Mouse (Mus musculus) myocyte (in vitro differentiated cells): ENCODE measurements at regions not wholly inside any gene's neighbourhood (a gene's known extent, or its start where the extent isn't known, plus 50 kb on each side); places are given as distances from the start of the nearest gene placed in this dataset.

ENCODE experiments used
- H3K27me3 ChIP-seq: one replicate; pipeline ENCODE4 v1.6.1; 2011; ENCODE audit not compliant: control insufficient read depth, insufficient read depth, insufficient read length
- H3K36me3 ChIP-seq: one replicate; pipeline ENCODE4 v1.6.1; 2011; ENCODE audit not compliant: control insufficient read depth, insufficient read depth
- H3K4me2 ChIP-seq: one replicate; pipeline ENCODE4 v1.6.1; 2011; ENCODE audit warnings: low read depth, control low read depth
- H3K4me3 ChIP-seq: one replicate; pipeline ENCODE4 v1.5.1; 2011; ENCODE audit warnings: mild to moderate bottlenecking, control low read depth, moderate library complexity
- H3K79me2 ChIP-seq: one replicate; pipeline ENCODE4 v1.6.1; 2011; ENCODE audit not compliant: control insufficient read depth, insufficient read depth
- H3ac ChIP-seq: one replicate; pipeline ENCODE4 v1.6.1; 2011; ENCODE audit not compliant: control insufficient read depth, insufficient read length
- CEBPB ChIP-seq: IDR thresholded peaks from 2 replicates; pipeline ENCODE4 v1.6.1; 2011; ENCODE audit warnings: mild to moderate bottlenecking, moderate library complexity; ENCODE audit not compliant: poor library complexity, insufficient read depth, severe bottlenecking
- E2F4 ChIP-seq: IDR thresholded peaks from one replicate; pipeline ENCODE4 v1.6.1; 2011; ENCODE audit warnings: mild to moderate bottlenecking, control low read depth, moderate library complexity; ENCODE audit not compliant: insufficient read depth
- MAX ChIP-seq: IDR thresholded peaks from one replicate; pipeline ENCODE4 v1.6.1; 2011; ENCODE audit warnings: low read depth, mild to moderate bottlenecking, control low read depth
- MYOD1 ChIP-seq, 3 experiments: IDR thresholded peaks; one replicate each; pipeline ENCODE4 v1.6.1; 2011; ENCODE audit warnings: control low read depth in 2 of 3, low read depth in 2 of 3, mild to moderate bottlenecking in 2 of 3, moderate library complexity in 1 of 3; ENCODE audit not compliant: insufficient read length in 2 of 3, control insufficient read depth in 1 of 3
- MYOG ChIP-seq, 3 experiments: IDR thresholded peaks; one replicate each; pipeline ENCODE4 v1.6.1; 2011; ENCODE audit warnings: control low read depth in 2 of 3, low read depth in 2 of 3, mild to moderate bottlenecking in 2 of 3; ENCODE audit not compliant: insufficient read length in 2 of 3, control insufficient read depth in 1 of 3, insufficient read depth in 1 of 3
- POLR2A ChIP-seq: IDR thresholded peaks from one replicate; pipeline ENCODE4 v1.6.1; 2011; ENCODE audit warnings: low read depth, mild to moderate bottlenecking, control low read depth, moderate library complexity; ENCODE audit not compliant: insufficient read length
- POLR2AphosphoS2 ChIP-seq: IDR thresholded peaks from one replicate; pipeline ENCODE4 v1.6.1; 2011; ENCODE audit warnings: low read depth, control low read depth; ENCODE audit not compliant: insufficient read length
- REST ChIP-seq: IDR thresholded peaks from one replicate; pipeline ENCODE4 v1.6.1; 2011; ENCODE audit warnings: mild to moderate bottlenecking, control low read depth, moderate library complexity; ENCODE audit not compliant: insufficient read depth, insufficient read length
- SRF ChIP-seq: IDR thresholded peaks from one replicate; pipeline ENCODE4 v1.6.1; 2011; ENCODE audit warnings: low read depth; ENCODE audit not compliant: control insufficient read depth, insufficient read length
- TCF12 ChIP-seq: IDR thresholded peaks from one replicate; pipeline ENCODE4 v1.6.1; 2011; ENCODE audit warnings: mild to moderate bottlenecking, control low read depth; ENCODE audit not compliant: poor library complexity, insufficient read depth, severe bottlenecking
- TCF3 ChIP-seq: IDR thresholded peaks from one replicate; pipeline ENCODE4 v1.6.1; 2011; ENCODE audit warnings: low read depth, control low read depth; ENCODE audit not compliant: insufficient read length
- USF1 ChIP-seq: IDR thresholded peaks from one replicate; pipeline ENCODE4 v1.6.1; 2011; ENCODE audit warnings: low read depth, mild to moderate bottlenecking, control low read depth, moderate library complexity

- Histone ChIP-seq H3K4me3 (no peak overlapping the region), H3ac (no peak overlapping the region), H3K4me2 (no peak overlapping the region), H3K27me3 (no peaks in the 10 kb centered on the region), H3K36me3 (no peaks in the 10 kb centered on the region), H3K79me2 (no peaks in the 10 kb centered on the region)
- no peak for TF ChIP-seq MAX
- no peak for TF ChIP-seq TCF3
- TF ChIP-seq MYOG (IDR thresholded peaks at IDR 0.05; ENCODE audit: control insufficient read depth in 1 of 3, insufficient read depth in 1 of 3, insufficient read length in 2 of 3, low read depth in 2 of 3) = no peak
- TF ChIP-seq TCF12 = no peak
- TF ChIP-seq POLR2A = no peak
- TF ChIP-seq USF1 = no peak
- no peak for TF ChIP-seq E2F4
- TF ChIP-seq CEBPB = no peak
- no peak for TF ChIP-seq SRF
- TF ChIP-seq REST = no peak
- TF ChIP-seq POLR2AphosphoS2 = no peak
- no peak for TF ChIP-seq MYOD1 (IDR thresholded peaks at IDR 0.05; ENCODE audit: control insufficient read depth in 1 of 3, insufficient read length in 2 of 3, low read depth in 2 of 3)
Observed at GRCm38 (mm10) chr4:17160500-17160899, 2444.8 kb upstream of the Gm12353 start.

- Histone ChIP-seq H3K27me3 (no peaks in the 10 kb centered on the region), H3K79me2 (no peaks in the 10 kb centered on the region), H3K4me2 (peak overlapping the region; percentile 30), H3ac (no peak overlapping the region), H3K4me3 (no peak overlapping the region), H3K36me3 (no peaks in the 10 kb centered on the region)
- no peak for TF ChIP-seq MYOD1 (IDR thresholded peaks at IDR 0.05; ENCODE audit: control insufficient read depth in 1 of 3, insufficient read length in 2 of 3, low read depth in 2 of 3)
- no peak for TF ChIP-seq POLR2A
Observed at GRCm38 (mm10) chr4:17163581-17163980, 2441.7 kb upstream of the Gm12353 start.

- Histone ChIP-seq H3K79me2 (no peaks in the 10 kb centered on the region), H3ac (no peak overlapping the region), H3K27me3 (no peaks in the 10 kb centered on the region), H3K36me3 (no peaks in the 10 kb centered on the region), H3K4me2 (no peak overlapping the region), H3K4me3 (no peak overlapping the region)
- no peak for TF ChIP-seq CEBPB
- no peak for TF ChIP-seq MYOD1 (IDR thresholded peaks at IDR 0.05; ENCODE audit: control insufficient read depth in 1 of 3, insufficient read length in 2 of 3, low read depth in 2 of 3)
- TF ChIP-seq TCF3 = no peak
- no peak for TF ChIP-seq TCF12
- no peak for TF ChIP-seq USF1
- TF ChIP-seq E2F4 = no peak
- no peak for TF ChIP-seq MYOG (IDR thresholded peaks at IDR 0.05; ENCODE audit: control insufficient read depth in 1 of 3, insufficient read depth in 1 of 3, insufficient read length in 2 of 3, low read depth in 2 of 3)
- no peak for TF ChIP-seq POLR2AphosphoS2
- TF ChIP-seq POLR2A = no peak
- TF ChIP-seq SRF = no peak
- no peak for TF ChIP-seq MAX
- TF ChIP-seq REST = no peak
Observed at GRCm38 (mm10) chr4:17208746-17209145, 2396.5 kb upstream of the Gm12353 start.

GRCm38 (mm10) chr4:17239853-17240252 is 2365.4 kb upstream of the Gm12353 start:
- Histone ChIP-seq H3K36me3 (no peaks in the 10 kb centered on the region), H3K27me3 (no peaks in the 10 kb centered on the region), H3ac (no peak overlapping the region), H3K4me2 (no peak overlapping the region), H3K4me3 (no peak overlapping the region), H3K79me2 (no peaks in the 10 kb centered on the region)
- TF ChIP-seq E2F4 (no peak), MYOG (IDR thresholded peaks at IDR 0.05; ENCODE audit: control insufficient read depth in 1 of 3, insufficient read depth in 1 of 3, insufficient read length in 2 of 3, low read depth in 2 of 3) (no peak), REST (no peak), SRF (no peak), POLR2AphosphoS2 (no peak), TCF12 (no peak), MAX (no peak), TCF3 (no peak), POLR2A (no peak), CEBPB (no peak)

GRCm38 (mm10) chr4:17240314-17240713 is 2364.9 kb upstream of the Gm12353 start:
- Histone ChIP-seq H3ac (no peak overlapping the region), H3K79me2 (no peaks in the 10 kb centered on the region), H3K4me2 (no peak overlapping the region), H3K4me3 (no peak overlapping the region), H3K36me3 (no peaks in the 10 kb centered on the region), H3K27me3 (no peaks in the 10 kb centered on the region)
- TF ChIP-seq MYOG (IDR thresholded peaks at IDR 0.05; ENCODE audit: control insufficient read depth in 1 of 3, insufficient read depth in 1 of 3, insufficient read length in 2 of 3, low read depth in 2 of 3) (no peak), MYOD1 (IDR thresholded peaks at IDR 0.05; ENCODE audit: control insufficient read depth in 1 of 3, insufficient read length in 2 of 3, low read depth in 2 of 3) (no peak), SRF (no peak), USF1 (no peak), CEBPB (no peak)
